Mouse (Mus musculus) liver, postnatal 0 days (tissue): Measurements from ENCODE around the gene Slc39a11.

Source experiments
- CTCF ChIP-seq: sonication (generic); IDR thresholded peaks from 2 replicates; pipeline ENCODE4 v1.5.1; 2016; ENCODE audit warnings: antibody characterized with exemption, low read depth
- EP300 ChIP-seq: IDR thresholded peaks from 2 replicates; pipeline ENCODE4 v1.6.1; 2016; ENCODE audit warnings: antibody characterized with exemption, low read depth, mild to moderate bottlenecking

GRCm38 (mm10) chr11:113308256-113308941, 341.5 kb downstream of the Slc39a11 start:
- no peak for TF ChIP-seq CTCF
- no peak for TF ChIP-seq EP300
